Mouse (Mus musculus): ENCODE measurements around the gene Nfe2l3. TPM values are rescaled to one million over a fixed set of nuclear protein-coding genes. Genes with fewer than 3 reads are reported as not detected.

The Nfe2l3 gene
- polyA plus RNA-seq, 1 experiment from 2014 or later, result 7.5 TPM

- H3K36me3 ChIP-seq (ENCODE audit: control insufficient read depth, insufficient read depth, low read length), result peaks cover 32% of the 10 kb centered on the region
- 78% methylated on average over 3 of the region's 3 CpGs for WGBS
These were observed 24.8 kb downstream of the Nfe2l3 start for GRCm38 (mm10) chr6:51457283-51457682.

GRCm38 (mm10) chr6:51457770-51458387 is 25.4 kb downstream of the Nfe2l3 start:
- Histone ChIP-seq H3K9ac (replicated peaks; ENCODE audit: low read depth, low read length) (no peak overlapping the region), H3K36me3 (ENCODE audit: control insufficient read depth, insufficient read depth, low read length) (peaks cover 34% of the 10 kb centered on the region), H3K4me2 (replicated peaks; ENCODE audit: low read depth, low read length) (no peak overlapping the region), H3K27me3 (ENCODE audit: control insufficient read depth, insufficient read depth, low read length) (no peaks in the 10 kb centered on the region), H3K4me3 (ENCODE audit: low read depth, low read length) (no peak overlapping the region), H3K9me3 (ENCODE audit: control insufficient read depth, low read depth, low read length) (no peaks in the 10 kb centered on the region), H3K27ac (ENCODE audit: low read length) (no peak overlapping the region), H3K4me1 (ENCODE audit: control insufficient read depth, insufficient read depth, low read length) (0 out of 2 replicates have a peak, but pooled peaks cover 6% of the 10 kb centered on the region)
- ATAC-seq (ENCODE audit: insufficient number of reproducible peaks, insufficient read depth, low FRiP score, low read depth), result no peak
- WGBS, result 76% methylated on average over 8 of the region's 8 CpGs

More at GRCm38 (mm10) chr6:51457283-51457682, 24.8 kb downstream of the Nfe2l3 start:
- Histone ChIP-seq H3K27ac (ENCODE audit: low read length) (no peak overlapping the region), H3K9me3 (ENCODE audit: control insufficient read depth, low read depth, low read length) (no peaks in the 10 kb centered on the region), H3K27me3 (ENCODE audit: control insufficient read depth, insufficient read depth, low read length) (no peaks in the 10 kb centered on the region), H3K4me3 (ENCODE audit: low read depth, low read length) (no peak overlapping the region), H3K9ac (replicated peaks; ENCODE audit: low read depth, low read length) (no peak overlapping the region), H3K4me2 (replicated peaks; ENCODE audit: low read depth, low read length) (no peak overlapping the region), H3K4me1 (ENCODE audit: control insufficient read depth, insufficient read depth, low read length) (0 out of 2 replicates have a peak, but pooled peaks cover 7% of the 10 kb centered on the region)
- ATAC-seq (ENCODE audit: insufficient number of reproducible peaks, insufficient read depth, low FRiP score, low read depth), result no peak

GRCm38 (mm10) chr6:51458925-51459312 is 26.4 kb downstream of the Nfe2l3 start:
- WGBS, result 47% methylated on average over 2 of the region's 2 CpGs
- H3K27ac ChIP-seq (ENCODE audit: low read length), result no peak overlapping the region
- 0 out of 2 replicates have a peak, but pooled peaks cover 4% of the 10 kb centered on the region for H3K4me1 ChIP-seq (ENCODE audit: control insufficient read depth, insufficient read depth, low read length)
- H3K4me2 ChIP-seq (replicated peaks; ENCODE audit: low read depth, low read length), result no peak overlapping the region
- H3K9ac ChIP-seq (replicated peaks; ENCODE audit: low read depth, low read length), result no peak overlapping the region
- H3K9me3 ChIP-seq (ENCODE audit: control insufficient read depth, low read depth, low read length), result no peaks in the 10 kb centered on the region
- H3K4me3 ChIP-seq (ENCODE audit: low read depth, low read length), result no peak overlapping the region
- no peaks in the 10 kb centered on the region for H3K27me3 ChIP-seq (ENCODE audit: control insufficient read depth, insufficient read depth, low read length)
- 0 out of 2 replicates have a peak, but pooled peaks have one; percentile 6 for ATAC-seq (ENCODE audit: insufficient number of reproducible peaks, insufficient read depth, low FRiP score, low read depth)
- H3K36me3 ChIP-seq (ENCODE audit: control insufficient read depth, insufficient read depth, low read length), result peaks cover 45% of the 10 kb centered on the region

- Histone ChIP-seq H3K27ac (ENCODE audit: low read length) (no peak overlapping the region), H3K9ac (replicated peaks; ENCODE audit: low read depth, low read length) (no peak overlapping the region), H3K27me3 (ENCODE audit: control insufficient read depth, insufficient read depth, low read length) (no peaks in the 10 kb centered on the region), H3K36me3 (ENCODE audit: control insufficient read depth, insufficient read depth, low read length) (peaks cover 49% of the 10 kb centered on the region), H3K9me3 (ENCODE audit: control insufficient read depth, low read depth, low read length) (no peaks in the 10 kb centered on the region), H3K4me1 (ENCODE audit: control insufficient read depth, insufficient read depth, low read length) (0 out of 2 replicates have a peak, but pooled peaks cover 4% of the 10 kb centered on the region), H3K4me3 (ENCODE audit: low read depth, low read length) (no peak overlapping the region), H3K4me2 (replicated peaks; ENCODE audit: low read depth, low read length) (no peak overlapping the region)
- 45% methylated on average over 5 of the region's 5 CpGs for WGBS
- ATAC-seq (ENCODE audit: insufficient number of reproducible peaks, insufficient read depth, low FRiP score, low read depth), result peak; percentile 47; the same call in 1 of the 2 replicates
These were observed 27.0 kb downstream of the Nfe2l3 start for GRCm38 (mm10) chr6:51459313-51460020.

GRCm38 (mm10) chr6:51460021-51460360 is 27.5 kb downstream of the Nfe2l3 start:
- ATAC-seq (ENCODE audit: insufficient number of reproducible peaks, insufficient read depth, low FRiP score, low read depth), result no peak
- Histone ChIP-seq H3K4me2 (replicated peaks; ENCODE audit: low read depth, low read length) (no peak overlapping the region), H3K27ac (ENCODE audit: low read length) (no peak overlapping the region), H3K4me1 (ENCODE audit: control insufficient read depth, insufficient read depth, low read length) (0 out of 2 replicates have a peak, but pooled peaks cover 4% of the 10 kb centered on the region), H3K4me3 (ENCODE audit: low read depth, low read length) (no peak overlapping the region), H3K27me3 (ENCODE audit: control insufficient read depth, insufficient read depth, low read length) (no peaks in the 10 kb centered on the region), H3K36me3 (ENCODE audit: control insufficient read depth, insufficient read depth, low read length) (peaks cover 55% of the 10 kb centered on the region), H3K9ac (replicated peaks; ENCODE audit: low read depth, low read length) (no peak overlapping the region), H3K9me3 (ENCODE audit: control insufficient read depth, low read depth, low read length) (no peaks in the 10 kb centered on the region)
- 73% methylated on average over 4 of the region's 4 CpGs for WGBS

- WGBS, result 73% methylated on average over 3 of the region's 3 CpGs
- Histone ChIP-seq H3K4me3 (ENCODE audit: low read depth, low read length) (no peak overlapping the region), H3K4me1 (ENCODE audit: control insufficient read depth, insufficient read depth, low read length) (0 out of 2 replicates have a peak, but pooled peaks cover 4% of the 10 kb centered on the region), H3K27ac (ENCODE audit: low read length) (no peak overlapping the region), H3K27me3 (ENCODE audit: control insufficient read depth, insufficient read depth, low read length) (no peaks in the 10 kb centered on the region), H3K36me3 (ENCODE audit: control insufficient read depth, insufficient read depth, low read length) (peaks cover 58% of the 10 kb centered on the region), H3K4me2 (replicated peaks; ENCODE audit: low read depth, low read length) (no peak overlapping the region), H3K9ac (replicated peaks; ENCODE audit: low read depth, low read length) (no peak overlapping the region), H3K9me3 (ENCODE audit: control insufficient read depth, low read depth, low read length) (no peaks in the 10 kb centered on the region)
- no peak for ATAC-seq (ENCODE audit: insufficient number of reproducible peaks, insufficient read depth, low FRiP score, low read depth)
These were observed 27.9 kb downstream of the Nfe2l3 start for GRCm38 (mm10) chr6:51460363-51460762.

GRCm38 (mm10) chr6:51467649-51468048 is 35.2 kb downstream of the Nfe2l3 start:
- 0% methylated on average over 2 of the region's 2 CpGs for WGBS

GRCm38 (mm10) chr6:51468891-51469561 is 36.6 kb downstream of the Nfe2l3 start:
- ATAC-seq (ENCODE audit: insufficient number of reproducible peaks, insufficient read depth, low FRiP score, low read depth), result peak; percentile 7; the same call in 1 of the 2 replicates
- peak overlapping the region; percentile 98 for H3K4me3 ChIP-seq (ENCODE audit: low read depth, low read length)
- H3K9me3 ChIP-seq (ENCODE audit: control insufficient read depth, low read depth, low read length), result no peaks in the 10 kb centered on the region
- under 1% methylated on average over 62 of the region's 63 CpGs for WGBS
- peaks cover 48% of the 10 kb centered on the region for H3K36me3 ChIP-seq (ENCODE audit: control insufficient read depth, insufficient read depth, low read length)
- H3K4me2 ChIP-seq (replicated peaks; ENCODE audit: low read depth, low read length), result peak overlapping the region; percentile 70; the same call in 1 of the 2 replicates
- peak overlapping the region; percentile 100 for H3K27ac ChIP-seq (ENCODE audit: low read length)
- no peaks in the 10 kb centered on the region for H3K27me3 ChIP-seq (ENCODE audit: control insufficient read depth, insufficient read depth, low read length)
- peaks cover 27% of the 10 kb centered on the region for H3K4me1 ChIP-seq (ENCODE audit: control insufficient read depth, insufficient read depth, low read length)
- H3K9ac ChIP-seq (replicated peaks; ENCODE audit: low read depth, low read length), result peak overlapping the region; percentile 100

More at GRCm38 (mm10) chr6:51467649-51468048, 35.2 kb downstream of the Nfe2l3 start:
- Histone ChIP-seq H3K4me2 (replicated peaks; ENCODE audit: low read depth, low read length) (peak overlapping the region; percentile 70), H3K4me1 (ENCODE audit: control insufficient read depth, insufficient read depth, low read length) (peaks cover 24% of the 10 kb centered on the region), H3K4me3 (ENCODE audit: low read depth, low read length) (peak overlapping the region; percentile 98), H3K27me3 (ENCODE audit: control insufficient read depth, insufficient read depth, low read length) (no peaks in the 10 kb centered on the region), H3K9me3 (ENCODE audit: control insufficient read depth, low read depth, low read length) (no peaks in the 10 kb centered on the region), H3K36me3 (ENCODE audit: control insufficient read depth, insufficient read depth, low read length) (peaks cover 50% of the 10 kb centered on the region), H3K27ac (ENCODE audit: low read length) (no peak overlapping the region), H3K9ac (replicated peaks; ENCODE audit: low read depth, low read length) (peak overlapping the region; percentile 100)
- no peak for ATAC-seq (ENCODE audit: insufficient number of reproducible peaks, insufficient read depth, low FRiP score, low read depth)
